Mouse (Mus musculus) c-Kit-positive CD71-negative TER-119-negative erythroid progenitor cells, embryonic 14.5 days (primary cell): ENCODE data around the gene Sult1a1.

Source experiments
- DNase-seq: peaks from one replicate; pipeline ENCODE4 v3.0.0-alpha.2; 2013; ENCODE audit warnings: low read depth

Sult1a1 gene

GRCm38 (mm10) chr7:126623381-126623780 is 52.9 kb downstream of the Sult1a1 start:
- no peak for DNase-seq
